Mouse (Mus musculus) stomach, postnatal 0 days (tissue): Measurements from ENCODE around the gene Nap1l1.
A peak's percentile ranks its signal among the peaks of the same experiment; 100 is the strongest.

Experiments
- CTCF ChIP-seq: IDR thresholded peaks from 2 replicates; pipeline ENCODE4 v1.5.1; 2016; ENCODE audit warnings: antibody characterized with exemption, low read depth, mild to moderate bottlenecking, moderate library complexity
- EP300 ChIP-seq: optimal IDR thresholded peaks from 2 replicates; pipeline ENCODE3; 2016; ENCODE audit warnings: antibody characterized with exemption

DNA sequence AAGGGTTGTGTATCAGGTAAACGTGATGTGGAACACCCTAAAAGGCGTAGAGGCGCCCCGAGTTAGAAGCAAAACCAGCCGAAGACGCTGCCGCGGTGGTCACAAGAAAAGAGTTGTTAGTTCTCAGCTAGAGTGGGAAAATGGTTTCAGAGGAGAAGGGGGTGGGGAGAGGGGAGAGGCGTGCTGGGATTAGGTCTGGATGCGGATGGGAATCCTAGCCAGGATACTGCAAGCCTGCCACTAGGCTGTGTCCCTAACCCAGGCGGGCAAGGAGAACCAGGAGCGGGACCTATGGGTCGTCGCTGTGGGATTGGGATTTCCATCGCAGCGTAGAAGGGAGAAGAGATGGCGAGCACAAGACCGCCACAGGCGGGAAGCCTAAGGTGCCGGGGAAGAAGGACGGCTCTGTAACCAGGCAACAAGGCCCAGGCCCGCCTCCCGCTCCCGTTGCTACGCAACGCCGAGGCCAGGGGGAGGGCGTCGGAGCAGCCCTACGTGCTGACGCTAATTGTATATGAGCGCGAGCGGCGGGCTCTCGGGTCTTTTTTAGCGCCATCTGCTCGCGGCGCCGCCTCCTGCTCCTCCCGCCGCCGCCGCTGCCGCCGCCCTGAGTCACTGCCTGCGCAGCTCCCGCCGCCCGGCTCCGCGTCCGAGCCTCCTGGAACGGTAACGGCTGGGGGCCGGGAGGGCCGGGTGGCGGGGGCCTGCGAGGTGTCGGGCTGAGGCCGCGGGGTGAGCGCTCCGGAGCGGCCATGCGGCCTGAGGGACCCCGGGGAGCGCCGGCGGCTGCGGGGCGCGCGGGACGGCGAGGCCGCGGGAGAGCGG is at the start of gene Nap1l1:
- peak; percentile 28; the same call in 1 of the 2 replicates for TF ChIP-seq CTCF
- TF ChIP-seq EP300: no peak
